Mouse (Mus musculus) lung, postnatal 10 days (tissue): ENCODE measurements around the gene Nfkbiz.

Experiments
- DNase-seq: peaks from one replicate; pipeline ENCODE4 v3.0.0; 2021

Gene Nfkbiz

DNA sequence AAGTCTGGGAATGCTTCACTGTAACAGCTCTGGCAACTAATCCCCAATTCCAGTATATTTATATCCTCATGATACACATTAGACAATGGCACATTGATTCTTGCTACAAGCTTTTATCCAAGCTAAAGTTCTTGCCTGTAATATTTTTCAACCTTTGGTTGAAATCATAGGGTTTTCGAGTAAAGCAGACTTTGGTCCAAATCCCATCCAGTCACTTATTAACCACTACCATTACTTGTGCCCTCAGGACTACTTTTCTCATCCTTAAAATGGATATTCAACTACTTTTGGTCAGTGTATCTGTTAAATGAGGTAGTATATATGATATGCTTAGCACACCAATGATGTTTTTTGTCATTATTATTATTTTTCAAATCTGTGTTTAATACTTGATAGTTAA, 7.2 kb downstream of the Nfkbiz start:
- DNase-seq: no peak

DNA sequence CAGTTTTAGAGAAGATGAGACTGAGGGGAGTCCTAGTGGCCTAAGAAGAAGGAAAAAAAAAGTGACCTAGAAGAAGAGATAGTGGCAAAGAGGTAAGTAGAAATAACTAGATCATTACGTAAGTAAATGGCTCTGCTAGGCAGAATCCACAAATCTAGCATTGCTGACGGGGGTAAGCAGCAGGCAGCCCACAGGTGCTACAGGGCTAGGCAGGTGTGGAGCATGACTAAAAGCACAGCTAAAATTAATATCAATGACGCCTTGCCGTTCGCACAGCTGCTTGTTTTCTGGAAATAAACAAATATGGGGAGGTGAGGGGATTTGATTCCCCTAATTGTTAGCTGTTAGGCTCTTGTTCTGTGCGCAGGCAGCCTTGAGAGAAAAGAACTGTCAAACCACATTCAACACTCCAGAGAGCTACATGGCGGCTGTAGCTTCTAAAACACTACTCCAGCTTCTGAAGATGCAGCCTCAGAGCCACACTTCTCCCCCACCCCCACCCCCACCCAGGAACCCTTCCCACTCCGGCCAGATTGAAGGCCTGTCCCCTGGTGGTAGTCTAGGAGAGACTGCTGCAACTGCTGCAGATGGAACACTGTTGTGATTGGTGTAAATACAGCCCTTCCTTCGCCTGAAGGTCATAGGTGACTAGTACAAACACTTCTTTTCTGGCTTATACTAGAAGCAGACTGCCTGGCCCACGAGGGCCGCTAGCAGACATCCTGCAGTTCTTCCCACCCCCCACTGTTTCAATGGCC, 15.1 kb downstream of the Nfkbiz start:
- DNase-seq: peak; percentile 72

DNA sequence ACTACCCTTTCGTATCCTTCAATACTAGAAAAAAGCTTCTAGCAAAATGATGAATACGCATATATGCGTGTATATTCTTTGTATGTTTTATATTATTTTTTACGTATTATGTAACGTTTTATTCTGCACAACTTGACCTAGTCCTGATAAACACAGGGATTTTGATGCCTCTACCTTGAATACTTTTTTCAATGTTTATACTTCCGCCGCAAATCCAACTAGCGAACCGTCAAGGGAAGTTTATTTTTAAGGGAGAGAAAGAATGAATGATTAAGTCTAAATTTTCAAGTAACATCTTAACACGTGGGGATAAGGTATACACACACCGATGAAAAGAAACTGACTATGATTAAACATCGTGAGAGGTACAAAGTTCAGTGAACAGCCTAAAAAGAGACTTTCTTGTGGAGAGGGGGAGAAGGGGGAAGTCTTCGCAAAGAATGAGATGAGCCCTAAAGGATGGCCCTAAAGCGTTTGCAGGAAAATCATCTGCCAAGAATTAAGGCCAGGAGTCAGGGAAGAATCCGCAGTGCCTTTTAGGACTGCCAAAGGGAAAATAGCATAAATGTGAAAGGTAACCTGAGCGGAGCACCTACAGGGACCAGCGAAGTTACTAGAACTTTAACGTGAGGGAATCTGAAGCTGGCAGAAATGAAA, 15.8 kb downstream of the Nfkbiz start:
- DNase-seq: no peak

DNA sequence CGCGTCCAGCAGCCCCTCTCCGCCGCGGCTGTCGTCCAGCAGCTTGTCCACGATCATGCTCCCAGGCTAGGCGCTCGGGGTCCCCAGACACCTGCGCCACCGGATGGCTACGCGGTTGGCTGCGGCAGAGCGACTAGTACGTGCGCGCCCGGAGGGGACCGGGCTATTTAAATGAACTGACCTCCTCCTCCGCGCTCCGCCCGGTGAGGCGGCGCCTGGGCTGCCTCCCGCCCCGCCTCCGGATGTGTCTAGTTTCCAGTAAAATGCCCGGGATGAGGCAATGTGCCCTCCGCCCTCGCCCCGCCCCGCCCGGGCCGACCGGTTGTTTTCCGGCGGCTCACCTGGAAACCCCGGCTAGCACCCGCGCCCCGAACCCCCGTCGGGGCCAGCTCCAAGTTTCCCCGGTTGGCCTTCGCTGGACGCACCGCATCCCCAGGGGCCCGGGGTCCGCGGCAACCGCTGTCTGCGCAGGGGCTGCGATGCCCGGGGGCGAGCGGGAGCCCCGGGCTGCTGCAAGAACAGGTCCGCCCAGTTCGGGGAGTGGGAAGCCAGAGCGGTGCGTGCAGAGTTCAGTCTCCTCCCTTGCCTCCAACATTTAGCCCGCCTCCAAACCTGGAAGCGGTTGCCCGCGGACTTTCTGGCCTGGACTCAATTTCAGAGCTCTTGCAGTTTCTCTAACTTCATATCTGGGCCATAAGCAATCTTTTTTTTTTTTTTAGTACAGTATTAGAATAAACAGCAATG, 16.5 kb downstream of the Nfkbiz start:
- peak; percentile 96 for DNase-seq

DNA sequence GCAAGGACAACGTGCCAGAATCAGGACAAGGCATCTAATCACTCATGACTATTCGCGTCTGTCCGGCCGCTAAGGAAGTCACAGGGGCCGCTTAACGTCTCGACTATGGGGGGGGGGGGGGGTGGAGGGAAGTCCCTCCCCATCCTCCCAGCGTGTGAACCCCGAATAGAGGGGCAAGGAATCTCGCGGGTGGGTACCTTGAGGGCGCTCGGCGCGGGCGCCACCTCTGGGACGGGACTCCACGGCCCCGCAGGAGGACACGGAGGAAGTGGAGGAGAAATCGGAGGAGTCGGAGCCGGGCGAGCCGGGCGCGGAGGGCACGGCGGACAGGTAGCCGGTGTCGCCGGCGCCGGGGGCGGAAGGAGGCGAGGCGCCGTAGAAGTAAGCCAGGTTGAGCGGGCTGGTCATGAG, 17.1 kb downstream of the Nfkbiz start:
- DNase-seq: peak; percentile 49

DNA sequence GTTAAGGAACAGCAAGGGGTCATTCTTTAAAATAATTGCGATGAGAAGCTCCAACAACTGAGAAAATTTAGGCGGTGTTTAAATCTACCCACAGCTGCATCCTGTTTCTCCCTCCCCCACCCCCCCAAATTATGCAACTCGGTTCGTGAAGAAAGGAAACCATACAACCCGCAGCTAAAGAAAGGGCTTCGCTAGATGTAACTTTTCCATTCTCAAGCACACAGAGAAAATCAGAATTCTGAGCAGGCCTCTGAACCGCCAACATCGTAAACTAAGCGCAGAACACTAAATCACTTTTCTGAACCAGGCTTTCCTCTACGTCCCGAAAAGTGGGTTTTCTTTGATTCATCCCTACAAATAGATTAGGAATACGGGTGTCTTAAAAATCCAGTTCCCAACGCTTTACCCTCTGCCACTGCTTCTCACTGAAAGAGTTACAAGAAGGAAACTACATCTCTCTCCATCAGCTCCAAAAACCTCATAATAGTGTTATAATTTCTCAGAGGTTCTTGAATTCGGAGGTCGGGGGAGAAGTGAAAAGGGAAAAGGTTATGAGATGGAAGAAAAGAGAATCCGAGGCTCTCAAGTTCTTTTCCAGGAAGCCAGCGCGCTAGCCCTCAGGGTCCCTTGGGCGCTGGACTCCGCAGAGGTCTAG, 17.7 kb downstream of the Nfkbiz start:
- DNase-seq: no peak

DNA sequence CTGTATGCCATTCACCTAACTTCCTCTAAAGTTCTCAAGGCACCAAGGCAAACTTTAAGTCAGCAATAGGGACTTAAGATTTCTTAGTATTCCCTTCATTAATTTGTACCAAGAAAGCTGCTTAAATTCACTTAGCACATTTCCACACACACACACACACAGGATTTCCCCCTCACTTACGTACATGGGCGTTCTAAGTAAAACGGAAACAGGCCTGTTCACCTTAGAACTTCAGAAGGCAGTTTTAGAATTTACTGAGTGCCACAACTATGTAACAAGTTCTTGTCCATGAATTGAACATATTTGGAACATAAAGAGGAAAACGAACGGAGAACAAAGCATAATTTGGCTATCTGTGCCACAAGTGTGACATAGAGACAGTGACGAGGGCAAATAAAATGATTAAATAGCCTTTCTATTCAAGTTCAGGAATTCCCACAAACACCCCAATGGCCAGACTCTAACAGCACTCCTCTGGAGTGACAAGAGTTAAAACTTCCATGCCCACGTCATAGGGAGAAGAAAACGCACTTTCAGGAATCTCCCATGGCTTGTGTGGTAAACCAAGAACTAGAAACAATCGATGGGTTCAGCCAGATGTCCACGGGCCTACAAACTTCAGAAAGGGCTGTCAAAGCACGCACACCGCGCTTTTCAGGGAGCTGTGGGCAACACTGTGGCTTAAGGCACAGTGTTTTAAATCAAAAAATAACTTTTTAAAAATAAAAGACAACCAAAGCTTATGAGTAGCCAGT, 18.4 kb downstream of the Nfkbiz start:
- peak; percentile 38 for DNase-seq

DNA sequence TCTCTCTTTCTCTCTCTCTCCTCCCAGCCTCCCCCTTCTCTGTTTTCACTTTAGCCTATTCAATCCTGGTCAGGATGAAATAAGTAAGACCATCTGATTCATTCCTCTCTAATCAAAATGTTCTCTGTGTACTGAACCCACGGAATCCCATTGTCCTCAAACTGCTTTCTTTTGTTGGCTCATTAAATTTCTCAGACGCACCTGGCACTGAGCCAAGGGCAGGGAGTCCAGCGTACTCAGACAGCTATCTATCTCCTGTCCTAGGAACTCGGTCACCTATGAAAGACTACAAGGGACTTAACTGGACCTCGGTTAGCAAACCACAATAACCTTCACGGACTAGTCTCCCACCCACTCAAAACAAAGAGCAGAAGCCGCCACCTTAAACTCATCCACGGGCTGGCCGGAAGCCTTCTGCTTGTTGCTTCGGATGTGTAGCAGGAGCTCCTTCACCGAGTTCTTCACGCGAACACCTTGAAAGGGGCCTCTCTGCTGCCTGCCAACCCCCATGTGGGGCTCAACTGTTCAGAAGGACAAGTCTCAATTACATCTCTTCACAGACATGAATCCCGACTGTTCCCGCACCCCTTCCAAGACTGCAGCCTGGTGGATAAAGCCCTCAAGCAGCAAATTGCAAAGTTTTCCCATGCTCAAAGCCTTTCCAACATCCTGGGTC, 19.4 kb downstream of the Nfkbiz start:
- DNase-seq: peak; percentile 71

DNA sequence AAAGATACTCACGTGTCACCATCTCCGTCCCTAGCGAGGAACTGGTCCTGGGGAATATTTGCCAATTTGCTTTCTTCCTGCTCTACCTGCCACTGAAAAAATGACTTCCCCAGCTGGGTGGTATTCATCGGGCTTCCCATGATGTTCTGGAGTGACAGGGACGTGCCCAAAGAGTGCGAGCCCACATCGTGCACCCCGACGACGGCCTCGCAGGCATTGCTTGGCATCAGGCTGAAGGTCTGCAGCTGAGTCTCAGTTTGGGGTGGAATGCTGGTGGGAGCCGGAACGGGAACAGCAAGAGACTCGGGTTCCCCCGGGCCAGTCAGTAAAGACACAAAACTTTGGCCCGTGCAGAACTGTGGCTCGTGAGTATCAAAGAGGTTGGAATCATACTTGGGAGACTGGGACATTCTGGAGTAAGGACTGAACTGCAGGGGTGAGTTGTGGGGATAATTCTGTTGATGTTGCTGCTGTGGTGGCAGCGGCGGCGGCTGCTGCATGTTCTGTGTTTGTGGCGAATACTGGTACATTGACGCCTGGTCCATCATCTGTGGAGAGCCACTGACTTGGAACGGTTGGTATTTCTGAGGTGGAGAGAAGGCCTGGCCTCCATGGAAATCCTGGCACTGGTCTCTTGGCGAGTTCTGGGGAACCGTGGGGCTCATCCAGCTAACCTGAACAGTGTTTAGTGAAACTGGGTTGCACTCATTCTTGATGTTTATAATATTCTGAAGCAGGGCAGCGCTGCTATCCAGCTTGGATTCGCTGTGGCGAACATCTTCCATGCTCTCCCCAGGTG, 20.8 kb downstream of the Nfkbiz start:
- DNase-seq: no peak

DNA sequence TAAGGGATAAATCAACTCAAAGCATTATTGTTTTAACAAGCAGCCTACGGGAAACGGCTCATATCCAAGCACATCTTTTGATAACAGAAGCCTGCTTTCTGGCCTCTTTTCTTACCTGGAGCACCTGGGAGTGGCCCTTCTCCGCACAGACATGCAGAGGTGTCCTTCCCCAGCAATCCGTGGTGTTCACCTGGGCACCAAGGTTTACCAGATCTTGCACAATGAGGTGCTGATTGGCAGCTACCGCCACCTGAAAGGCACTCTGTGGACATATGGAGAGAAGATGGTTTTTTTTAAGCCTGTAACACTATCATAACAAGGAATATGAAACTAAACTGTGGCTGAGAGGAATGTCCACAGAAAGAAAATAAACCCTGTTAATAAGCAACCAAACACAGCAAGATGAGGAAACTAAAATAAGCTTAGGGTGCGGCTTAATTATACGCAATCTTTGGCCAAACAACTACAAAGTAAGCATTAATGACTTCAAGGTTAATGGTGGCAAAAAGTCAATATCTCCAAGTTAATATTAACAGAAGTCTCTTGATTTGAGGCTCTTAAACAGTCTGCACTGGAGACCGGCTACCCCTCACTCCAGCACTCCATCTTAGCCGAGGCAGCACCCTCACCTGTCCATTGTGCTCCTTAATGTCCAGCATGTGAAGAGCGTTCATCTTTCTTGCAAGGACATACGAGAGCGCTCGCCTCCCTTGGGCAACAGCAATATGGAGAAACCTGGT, 22.3 kb downstream of the Nfkbiz start:
- DNase-seq: no peak

DNA sequence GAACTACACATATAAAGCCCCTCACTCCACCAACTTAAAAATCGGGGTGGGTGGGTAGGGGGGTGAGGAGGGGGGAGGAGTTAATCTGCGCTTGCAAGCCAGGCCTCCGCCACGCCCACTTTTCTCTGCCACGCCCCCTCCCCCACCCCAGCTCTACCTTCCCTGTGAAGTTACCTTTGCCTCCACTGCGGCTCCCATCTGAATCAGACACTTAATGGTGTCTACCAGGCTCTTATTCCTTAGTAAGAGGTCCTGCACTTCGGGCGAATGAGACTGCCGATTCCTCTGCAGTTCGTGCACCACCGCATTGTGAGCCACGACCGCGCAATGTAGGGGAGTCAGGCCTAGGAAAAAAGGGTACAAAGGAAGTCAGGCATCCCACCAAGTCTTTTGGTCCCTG, 23.2 kb downstream of the Nfkbiz start:
- no peak for DNase-seq

DNA sequence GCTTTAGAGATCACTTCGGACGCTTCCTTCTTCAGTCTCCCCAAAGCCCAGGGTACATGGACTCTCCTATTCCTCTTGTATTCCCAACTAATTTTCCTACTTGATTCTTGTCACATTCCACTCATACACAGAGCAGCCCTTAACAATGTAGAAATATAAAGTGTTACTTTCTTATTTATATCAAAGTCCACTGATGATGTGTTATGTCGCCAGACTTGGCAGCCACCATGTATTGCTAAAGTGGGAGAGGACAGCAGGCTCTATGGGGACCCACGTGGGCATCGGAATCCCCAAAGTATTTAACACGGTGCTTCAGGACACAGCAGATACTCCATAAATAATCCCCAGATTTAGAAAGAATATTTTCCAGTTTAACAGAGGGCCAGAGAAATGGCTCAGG, 24.0 kb downstream of the Nfkbiz start:
- peak; percentile 41 for DNase-seq

DNA sequence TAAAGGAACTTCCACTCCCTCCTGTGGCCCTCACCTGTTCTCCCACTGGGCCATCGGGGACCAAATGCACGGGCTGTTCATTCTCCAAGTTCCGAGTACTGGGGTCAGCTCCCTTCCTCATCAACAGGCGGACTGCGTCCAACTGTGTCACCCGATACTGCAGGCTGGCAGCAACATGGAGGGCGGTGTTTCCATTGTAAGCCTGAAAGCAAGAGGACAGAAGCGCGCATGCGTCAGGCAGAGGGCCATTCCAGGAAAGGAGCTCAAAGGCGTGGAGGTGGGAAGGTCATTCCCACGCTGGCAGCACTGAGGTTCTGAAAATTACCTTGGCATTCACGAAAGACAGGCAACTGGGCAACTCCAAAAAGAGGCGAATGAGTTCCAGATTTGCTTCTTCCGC, 24.8 kb downstream of the Nfkbiz start:
- no peak for DNase-seq

DNA sequence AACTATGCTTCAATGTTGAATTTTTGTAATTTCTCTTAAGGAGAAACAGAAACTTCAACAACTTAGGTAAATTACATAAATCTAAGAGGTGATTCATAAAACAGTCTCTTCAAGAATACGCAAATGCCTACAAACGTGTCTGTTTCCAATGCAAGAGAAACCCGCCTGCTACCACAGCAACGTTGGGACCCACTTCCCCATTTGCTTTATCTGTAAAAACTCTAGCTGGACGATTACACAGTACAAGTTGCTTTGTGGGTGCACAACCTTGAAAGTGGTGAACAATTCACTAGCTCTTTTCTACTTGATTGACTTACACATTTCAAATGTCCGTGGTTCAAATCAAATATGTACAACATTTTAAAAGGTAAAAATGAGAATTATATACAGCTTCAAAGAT, 26.9 kb downstream of the Nfkbiz start:
- DNase-seq: no peak

DNA sequence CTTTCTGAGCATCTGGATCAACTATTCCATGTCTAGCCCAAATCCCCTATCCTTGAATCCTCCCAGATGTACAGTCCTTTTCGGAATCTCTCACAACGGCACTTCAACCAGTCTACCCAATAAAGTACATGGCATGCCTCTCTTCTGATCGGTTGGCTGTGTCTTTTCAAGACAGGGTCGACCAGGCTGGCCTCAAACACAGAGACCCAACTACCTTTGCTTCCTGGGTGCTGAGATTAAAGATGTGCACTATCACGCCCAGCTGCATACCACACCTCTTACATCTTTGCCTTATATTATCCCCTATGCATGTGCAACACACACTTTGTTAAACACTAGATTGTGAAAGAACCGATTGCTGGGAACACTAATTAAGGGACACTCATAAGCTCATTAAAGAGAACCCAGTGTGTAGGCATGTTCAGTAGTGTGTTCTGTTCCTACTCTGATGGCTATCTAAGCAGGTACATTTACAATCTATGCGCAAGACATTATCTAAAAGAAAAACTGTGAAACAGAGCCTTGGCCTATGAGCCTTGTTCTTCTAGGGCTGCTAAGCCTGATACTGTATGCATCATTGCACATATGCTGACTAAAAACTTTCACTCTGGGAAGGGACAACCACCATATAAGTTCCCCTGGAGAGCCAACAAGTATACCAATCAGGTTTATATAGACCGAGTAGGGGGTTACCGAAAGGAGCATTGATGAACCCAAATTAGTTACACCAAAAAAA, 28.8 kb downstream of the Nfkbiz start:
- DNase-seq: no peak

DNA sequence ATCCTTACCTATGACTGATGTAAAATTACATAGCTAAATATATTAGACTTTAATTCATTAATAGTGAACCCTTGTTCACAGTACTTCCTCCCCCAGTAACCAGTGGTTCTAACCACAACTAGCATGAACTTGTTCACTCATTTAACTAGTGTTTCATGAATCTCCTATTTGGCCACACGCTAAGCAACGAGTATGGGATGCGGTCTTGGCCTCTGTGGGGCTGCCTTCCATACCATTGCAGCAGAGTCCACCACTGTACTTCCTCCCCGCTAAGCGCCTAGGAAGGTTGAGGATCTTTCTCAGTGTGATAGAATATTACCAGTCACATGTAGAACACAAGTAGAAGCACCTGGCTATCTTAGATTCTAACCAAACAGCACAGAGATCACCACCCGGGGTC, 29.4 kb downstream of the Nfkbiz start:
- DNase-seq: no peak

DNA sequence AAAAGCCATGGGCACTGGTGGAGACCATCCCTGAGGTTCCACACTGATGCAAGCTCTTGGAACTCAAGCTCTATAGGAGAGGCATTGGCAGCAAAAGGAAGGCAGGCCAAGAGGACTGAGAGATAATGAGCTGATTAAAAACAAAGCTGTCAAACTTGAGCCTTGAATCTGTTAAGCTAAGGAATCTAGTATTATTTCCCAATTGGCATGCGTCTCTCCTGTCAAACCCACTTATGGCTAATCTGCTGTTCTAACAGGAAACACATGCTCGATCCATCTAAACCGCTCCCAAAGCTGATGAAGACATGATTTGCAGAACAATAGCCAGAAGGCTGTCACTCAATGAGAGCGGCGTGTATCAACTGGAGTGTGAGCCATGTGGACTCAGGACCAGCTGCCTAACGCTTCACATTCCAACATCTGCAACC, 31.2 kb downstream of the Nfkbiz start:
- peak; percentile 58 for DNase-seq

DNA sequence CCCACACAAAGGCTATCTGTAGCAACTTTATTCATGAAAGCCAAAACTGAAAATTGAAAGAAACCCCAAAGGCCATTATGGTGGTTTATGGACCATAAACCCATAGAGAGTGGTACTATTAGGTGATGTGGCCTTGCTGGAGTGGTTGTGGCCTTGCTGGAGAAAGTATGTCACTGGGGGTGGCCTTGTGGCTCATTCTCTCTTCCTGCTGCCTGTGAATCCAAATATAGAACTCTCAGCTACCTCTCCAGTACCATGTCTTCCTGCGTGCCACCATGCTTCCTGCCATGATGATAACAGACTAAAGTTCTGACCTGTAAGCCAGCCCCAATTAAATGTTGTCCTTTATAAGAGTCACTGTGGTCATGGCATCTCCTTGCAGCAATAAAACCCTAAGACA, 33.9 kb downstream of the Nfkbiz start:
- no peak for DNase-seq

DNA sequence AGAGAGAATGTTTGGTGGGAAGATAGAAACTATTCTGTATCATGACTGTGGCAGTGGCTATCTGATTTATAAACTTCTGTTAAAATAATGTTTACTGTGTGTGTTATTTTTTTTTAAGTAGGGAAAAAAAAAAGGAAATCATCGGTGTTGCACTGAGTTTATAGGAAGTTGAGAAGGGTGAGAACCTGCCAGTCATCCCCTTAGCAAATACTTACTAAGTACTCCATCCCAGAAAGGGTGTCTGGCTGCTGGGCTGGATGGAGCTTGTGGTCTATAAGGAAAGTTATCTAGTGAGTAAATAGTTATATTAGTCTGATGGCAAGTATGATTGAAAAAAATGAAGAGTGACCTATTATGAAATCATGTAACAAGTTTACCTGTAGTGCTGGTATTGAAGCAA, 37.1 kb downstream of the Nfkbiz start:
- DNase-seq: no peak

DNA sequence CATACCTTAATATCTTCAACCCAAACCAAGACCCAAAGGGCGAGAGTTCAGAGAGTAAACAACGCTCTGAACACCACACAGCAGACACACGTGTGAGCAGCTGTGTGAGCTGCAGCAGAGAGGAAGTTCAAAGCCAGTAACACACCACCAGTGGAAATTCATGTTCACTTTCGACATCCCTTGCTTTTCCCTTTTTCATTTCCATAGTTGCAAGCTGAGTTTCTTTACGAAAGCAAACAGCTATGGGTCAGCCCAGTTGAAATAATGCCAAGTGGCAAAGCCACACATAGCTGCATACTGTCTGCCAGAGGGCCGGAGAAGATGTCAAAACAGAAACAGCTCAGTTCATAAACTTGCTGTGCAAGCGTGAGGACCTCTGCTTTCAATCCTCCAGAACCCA, 39.9 kb downstream of the Nfkbiz start:
- peak; percentile 69 for DNase-seq
